Mouse (Mus musculus) skeletal muscle tissue, postnatal 0 days (tissue): ENCODE measurements around the gene Fam186a. TPM values are rescaled to one million over a fixed set of nuclear protein-coding genes. Genes with fewer than 3 reads are reported as not detected.

ENCODE experiments used
- polyA plus RNA-seq: library from polyadenylated mRNA; unstranded; fragments of >200 nt; fragmentation: Nextera tagmentation; extraction: Ambion mirVana; gene quantifications from 2 replicates; pipeline ENCODE4 v1.2.1, GENCODE M21; 2015

The Fam186a gene
- 0.02 and 0.10 TPM in 2 replicates for polyA plus RNA-seq

GRCm38 (mm10) chr15:99966961-99967360 lies at the start of gene Fam186a:
TSS of gene Fam186a (minus strand) at chr15:99967061.

DNA sequence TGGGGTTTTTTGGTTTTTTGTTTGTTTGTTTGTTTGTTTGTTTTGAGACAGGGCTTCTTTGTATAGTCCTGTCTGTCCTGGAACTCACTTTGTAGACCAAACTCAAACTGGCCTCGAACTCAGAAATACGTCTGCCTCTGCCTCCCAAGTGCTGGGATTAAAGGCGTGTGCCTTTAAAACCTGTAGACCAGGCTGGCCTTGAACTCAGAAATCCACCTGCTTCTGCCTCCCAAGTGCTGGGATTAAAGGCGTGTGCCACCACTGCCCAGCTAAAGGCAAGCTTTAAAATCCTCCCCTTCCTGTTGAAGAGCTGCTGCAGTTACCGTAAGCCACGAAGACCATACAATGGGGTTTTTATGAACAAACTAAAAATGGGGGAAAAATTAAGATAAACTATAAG lies 2.9 kb upstream of the Fam186a start, which contains the start of gene Larp4:
Gene Larp4 (plus strand): TSS at position 301 of the 400 bp plus-strand sequence.

DNA sequence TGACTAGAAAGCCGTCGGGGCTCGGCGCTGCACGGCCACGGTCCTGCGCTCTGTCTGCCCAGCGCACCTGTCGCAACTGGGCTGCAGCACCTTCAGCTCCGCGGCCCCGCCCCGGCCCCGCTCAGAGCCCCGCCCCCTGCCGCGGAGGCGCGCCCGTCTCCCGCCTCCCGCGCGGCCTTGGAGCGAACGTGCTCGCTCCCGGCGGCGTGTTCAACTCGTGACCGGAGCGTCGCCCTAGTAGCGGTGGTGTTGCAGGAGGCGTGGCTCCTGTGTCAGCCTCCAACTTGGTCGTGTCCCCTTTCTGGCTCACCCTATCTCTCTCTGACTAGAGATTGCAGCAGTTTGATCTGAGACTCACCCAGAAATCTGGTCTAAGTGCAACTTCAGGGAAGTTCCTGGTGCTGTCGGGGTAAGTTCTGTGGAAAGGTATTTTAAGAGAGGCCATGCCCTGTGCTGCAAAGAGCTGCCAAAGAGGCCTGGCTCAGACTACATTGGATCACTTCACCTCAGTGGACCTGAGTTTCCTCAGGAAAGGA lies 91.5 kb downstream of the Fam186a start, which contains the start of gene Lima1:
Gene Lima1 (minus strand): TSS at position 123 of the 536 bp plus-strand sequence.

Other genes starting within 250 kb of the Fam186a start
- 134 and 236 TPM in 2 replicates for gene Gpd1, start 249.5 kb downstream of the Fam186a start, polyA plus RNA-seq
- gene Cox14, start 241.4 kb downstream of the Fam186a start, polyA plus RNA-seq: 330 and 351 TPM in 2 replicates
- 27.7 and 33.8 TPM in 2 replicates for gene Cers5, start 194.2 kb downstream of the Fam186a start, polyA plus RNA-seq
- 35.0 and 35.3 TPM in 2 replicates for gene Lima1, start 91.6 kb downstream of the Fam186a start, polyA plus RNA-seq
- gene Larp4, start 3.0 kb upstream of the Fam186a start, polyA plus RNA-seq: 21.5 and 24.7 TPM in 2 replicates
- gene Dip2b, start 71.6 kb upstream of the Fam186a start, polyA plus RNA-seq: 5.0 and 6.0 TPM in 2 replicates